Mouse (Mus musculus): ENCODE results near the gene Gas8. TPM values are rescaled to one million over a fixed set of nuclear protein-coding genes. Genes with fewer than 3 reads are reported as not detected.
"Not testable (repeated sequence)": the region's sequence is repeated elsewhere in the genome, so short reads cannot be mapped to it uniquely, and the experiment has no call there.

The Gas8 gene
- polyA plus RNA-seq, 1 experiment: 0.22 TPM

- TF ChIP-seq TAL1 (IDR thresholded peaks at IDR 0.05; ENCODE audit: low read length) (no peak), GATA1 (IDR thresholded peaks at IDR 0.05; ENCODE audit: low read length) (no peak)
- Histone ChIP-seq H3K36me3 (ENCODE audit: control insufficient read depth) (peaks cover 17% of the 10 kb centered on the region; the same call in 1 of the 2 replicates), H3K27me3 (ENCODE audit: control insufficient read depth) (peaks cover 8% of the 10 kb centered on the region), H3K4me1 (ENCODE audit: control insufficient read depth) (no peaks in the 10 kb centered on the region), H3K9me3 (ENCODE audit: control insufficient read depth, low read length) (no peaks in the 10 kb centered on the region), H3K4me3 (replicated peaks) (no peak overlapping the region)
Observed at GRCm38 (mm10) chr8:123536242-123536989, 17.8 kb downstream of the Gas8 start.

GRCm38 (mm10) chr8:123536990-123537380 is 18.4 kb downstream of the Gas8 start:
- Histone ChIP-seq H3K36me3 (ENCODE audit: control insufficient read depth) (peaks cover 14% of the 10 kb centered on the region; the same call in 1 of the 2 replicates), H3K4me1 (ENCODE audit: control insufficient read depth) (no peaks in the 10 kb centered on the region), H3K4me3 (replicated peaks) (no peak overlapping the region), H3K27me3 (ENCODE audit: control insufficient read depth) (peaks cover 8% of the 10 kb centered on the region), H3K9me3 (ENCODE audit: control insufficient read depth, low read length) (no peaks in the 10 kb centered on the region)
- TF ChIP-seq GATA1 (IDR thresholded peaks at IDR 0.05; ENCODE audit: low read length) (no peak), TAL1 (IDR thresholded peaks at IDR 0.05; ENCODE audit: low read length) (no peak)

GRCm38 (mm10) chr8:123537641-123538040 is 19.0 kb downstream of the Gas8 start:
- H3K27me3 ChIP-seq (ENCODE audit: control insufficient read depth); H3K9me3 ChIP-seq (ENCODE audit: control insufficient read depth, low read length); H3K4me3 ChIP-seq (replicated peaks); H3K4me1 ChIP-seq (ENCODE audit: control insufficient read depth): not testable (repeated sequence)
- peaks cover 12% of the 10 kb centered on the region; the same call in 1 of the 2 replicates for H3K36me3 ChIP-seq (ENCODE audit: control insufficient read depth)

GRCm38 (mm10) chr8:123564221-123564620 is 45.6 kb downstream of the Gas8 start:
- not testable (repeated sequence) for H3K36me3 ChIP-seq (ENCODE audit: control insufficient read depth); H3K4me3 ChIP-seq (replicated peaks); H3K27me3 ChIP-seq (ENCODE audit: control insufficient read depth); H3K9me3 ChIP-seq (ENCODE audit: control insufficient read depth, low read length); H3K4me1 ChIP-seq (ENCODE audit: control insufficient read depth)

GRCm38 (mm10) chr8:123575386-123575785 is 56.8 kb downstream of the Gas8 start:
- not testable (repeated sequence) for H3K27me3 ChIP-seq (ENCODE audit: control insufficient read depth); H3K4me3 ChIP-seq (replicated peaks); H3K9me3 ChIP-seq (ENCODE audit: control insufficient read depth, low read length); H3K4me1 ChIP-seq (ENCODE audit: control insufficient read depth); H3K36me3 ChIP-seq (ENCODE audit: control insufficient read depth)

Other genes starting within 250 kb of the Gas8 start
- gene Fanca, start 200.3 kb upstream of the Gas8 start, polyA plus RNA-seq (2012): 9.7 and 10.0 TPM in 2 replicates
- gene Spire2, start 186.1 kb upstream of the Gas8 start, polyA plus RNA-seq (2012): 0.05 and 0.18 TPM in 2 replicates
- 3.5 and 3.7 TPM in 2 replicates for gene Tcf25, start 145.1 kb upstream of the Gas8 start, polyA plus RNA-seq (2012)
- gene Mc1r, start 111.7 kb upstream of the Gas8 start, polyA plus RNA-seq (2012): 0.01 TPM in 1 of 2 replicates, not detected in the other
- gene Tubb3, start 107.4 kb upstream of the Gas8 start, polyA plus RNA-seq (2012): 0.02 and 0.09 TPM in 2 replicates
- gene Def8, start 95.3 kb upstream of the Gas8 start, polyA plus RNA-seq (2012): 0.29 and 0.52 TPM in 2 replicates
- 1.6 and 1.7 TPM in 2 replicates for gene Afg3l1, start 40.9 kb upstream of the Gas8 start, polyA plus RNA-seq (2012)
- gene Dbndd1, start 3.4 kb upstream of the Gas8 start, polyA plus RNA-seq (2012): not detected in 2 replicates
- gene Rhou, start 135.1 kb downstream of the Gas8 start, polyA plus RNA-seq (2012): not detected in 2 replicates